Mouse (Mus musculus): ENCODE results near the gene Kifap3. TPM values are rescaled to one million over a fixed set of nuclear protein-coding genes. Genes with fewer than 3 reads are reported as not detected.
A peak's percentile ranks its signal among the peaks of the same experiment; 100 is the strongest.

The Kifap3 gene
- polyA plus RNA-seq, 1 experiment from 2014 or later = 10.6 TPM

DNA sequence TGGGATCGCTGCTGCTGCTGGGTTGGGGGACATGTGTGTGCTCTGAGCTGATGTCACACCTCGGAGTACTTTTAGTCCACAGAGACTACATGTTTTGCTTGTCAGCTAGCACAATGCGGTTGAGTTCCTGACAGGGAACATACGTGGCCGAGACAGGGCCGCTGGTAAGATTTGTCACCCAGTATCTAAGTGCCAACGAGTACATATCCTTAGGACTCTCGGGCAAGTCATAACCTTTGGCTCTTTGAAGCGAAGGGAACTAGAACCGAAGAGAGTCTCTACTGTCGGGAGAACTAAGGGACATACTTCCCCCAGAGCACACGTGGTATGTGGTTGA lies 151.0 kb downstream of the Kifap3 start:
- DNase-seq (ENCODE audit: low spot score) (no peak), ATAC-seq (ENCODE audit: low FRiP score, low TSS enrichment) (no peak; the same call in 1 of the 2 replicates)
- Histone ChIP-seq H3K4me3 (ENCODE audit: low read depth, low read length) (peak overlapping the region; percentile 96), H3K27ac (replicated peaks) (peak overlapping the region; percentile 89), H3K36me3 (ENCODE audit: control insufficient read depth, insufficient read depth, low read length) (peaks cover 9% of the 10 kb centered on the region), H3K9ac (ENCODE audit: low read length) (peak overlapping the region; percentile 97), H3K4me2 (replicated peaks; ENCODE audit: low read depth) (peak overlapping the region; percentile 72), H3K4me1 (replicated peaks; ENCODE audit: control insufficient read depth, insufficient read depth) (peaks cover 3% of the 10 kb centered on the region; the same call in 1 of the 2 replicates), H3K27me3 (ENCODE audit: control insufficient read depth, insufficient read depth, low read length) (no peaks in the 10 kb centered on the region), H3K9me3 (ENCODE audit: control insufficient read depth, low read length) (no peaks in the 10 kb centered on the region)
- 2% methylated on average over 12 of the region's 12 CpGs for WGBS
- no peak for TF ChIP-seq EP300 (optimal IDR thresholded peaks at IDR 0.05)
- no peak for TF ChIP-seq CTCF (IDR thresholded peaks at IDR 0.05; ENCODE audit: low read depth)

DNA sequence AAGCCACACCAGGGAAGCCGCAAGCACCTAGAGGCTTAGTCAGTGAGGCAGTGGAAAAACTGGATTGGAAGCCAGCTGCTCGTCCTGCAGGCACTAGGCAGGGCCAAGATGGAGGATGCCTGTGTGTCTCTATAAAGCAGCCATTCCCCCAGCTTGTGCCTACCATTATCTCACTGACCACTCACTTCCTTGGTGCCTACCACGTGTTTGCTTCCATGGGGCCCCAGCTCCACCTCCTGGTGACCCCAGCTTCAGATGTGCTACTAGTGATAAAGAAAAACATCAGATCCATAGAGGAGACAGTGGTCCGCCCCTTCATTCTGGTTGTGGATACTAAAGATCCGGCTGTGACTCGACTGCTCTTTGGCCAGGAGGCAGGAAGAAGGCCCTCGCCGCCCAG lies 152.4 kb downstream of the Kifap3 start:
- Histone ChIP-seq H3K4me3 (ENCODE audit: low read depth, low read length) (no peak overlapping the region), H3K4me1 (replicated peaks; ENCODE audit: control insufficient read depth, insufficient read depth) (peaks cover 3% of the 10 kb centered on the region; the same call in 1 of the 2 replicates), H3K27ac (replicated peaks) (no peak overlapping the region), H3K4me2 (replicated peaks; ENCODE audit: low read depth) (no peak overlapping the region), H3K9me3 (ENCODE audit: control insufficient read depth, low read length) (no peaks in the 10 kb centered on the region), H3K27me3 (ENCODE audit: control insufficient read depth, insufficient read depth, low read length) (no peaks in the 10 kb centered on the region), H3K36me3 (ENCODE audit: control insufficient read depth, insufficient read depth, low read length) (peaks cover 14% of the 10 kb centered on the region), H3K9ac (ENCODE audit: low read length) (no peak overlapping the region)
- 75% methylated on average over 8 of the region's 8 CpGs for WGBS
- TF ChIP-seq EP300 (optimal IDR thresholded peaks at IDR 0.05) = no peak
- no peak for TF ChIP-seq CTCF (IDR thresholded peaks at IDR 0.05; ENCODE audit: low read depth)
- ATAC-seq (ENCODE audit: low FRiP score, low TSS enrichment) (no peak), DNase-seq (ENCODE audit: low spot score) (no peak)

DNA sequence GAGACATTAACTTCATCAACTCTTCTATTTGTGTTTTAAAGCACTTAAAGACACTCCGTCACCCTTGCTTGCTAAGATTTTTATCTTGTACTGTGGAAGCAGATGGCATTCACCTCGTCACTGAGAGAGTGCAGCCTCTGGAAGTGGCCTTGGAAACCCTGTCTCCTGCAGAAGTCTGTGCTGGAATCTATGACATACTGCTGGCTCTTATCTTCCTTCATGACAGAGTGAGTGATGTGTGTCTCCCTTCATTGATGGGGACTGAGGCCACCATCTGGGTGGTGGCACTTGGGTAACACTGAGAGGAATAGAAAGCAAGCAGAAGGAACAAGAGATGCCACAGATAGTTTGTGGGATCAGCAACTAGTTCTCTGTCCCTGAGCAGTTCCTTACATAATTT lies 155.2 kb downstream of the Kifap3 start:
- H3K27ac ChIP-seq (replicated peaks) = no peak overlapping the region
- H3K36me3 ChIP-seq (ENCODE audit: control insufficient read depth, insufficient read depth, low read length) = peaks cover 27% of the 10 kb centered on the region
- TF ChIP-seq CTCF (IDR thresholded peaks at IDR 0.05; ENCODE audit: low read depth) = no peak
- no peak for TF ChIP-seq EP300 (optimal IDR thresholded peaks at IDR 0.05)
- no peak overlapping the region for H3K4me3 ChIP-seq (ENCODE audit: low read depth, low read length)
- no peaks in the 10 kb centered on the region for H3K9me3 ChIP-seq (ENCODE audit: control insufficient read depth, low read length)
- H3K4me1 ChIP-seq (replicated peaks; ENCODE audit: control insufficient read depth, insufficient read depth) = peaks cover 3% of the 10 kb centered on the region; the same call in 1 of the 2 replicates
- ATAC-seq (ENCODE audit: low FRiP score, low TSS enrichment) (no peak), DNase-seq (ENCODE audit: low spot score) (no peak)
- WGBS = 75% methylated on average over 2 of the region's 2 CpGs
- no peak overlapping the region for H3K4me2 ChIP-seq (replicated peaks; ENCODE audit: low read depth)
- no peaks in the 10 kb centered on the region for H3K27me3 ChIP-seq (ENCODE audit: control insufficient read depth, insufficient read depth, low read length)
- H3K9ac ChIP-seq (ENCODE audit: low read length) = no peak overlapping the region

- no peaks in the 10 kb centered on the region for H3K4me1 ChIP-seq (replicated peaks; ENCODE audit: control insufficient read depth, insufficient read depth)
- no peak for ATAC-seq (ENCODE audit: low FRiP score, low TSS enrichment)
- 53% methylated on average over 6 of the region's 6 CpGs for WGBS
- no peaks in the 10 kb centered on the region for H3K9me3 ChIP-seq (ENCODE audit: control insufficient read depth, low read length)
- no peak overlapping the region for H3K9ac ChIP-seq (ENCODE audit: low read length)
- H3K36me3 ChIP-seq (ENCODE audit: control insufficient read depth, insufficient read depth, low read length) = peaks cover 28% of the 10 kb centered on the region
- TF ChIP-seq CTCF (IDR thresholded peaks at IDR 0.05; ENCODE audit: low read depth) = no peak
- TF ChIP-seq EP300 (optimal IDR thresholded peaks at IDR 0.05) = no peak
- H3K27me3 ChIP-seq (ENCODE audit: control insufficient read depth, insufficient read depth, low read length) = no peaks in the 10 kb centered on the region
- H3K4me2 ChIP-seq (replicated peaks; ENCODE audit: low read depth) = no peak overlapping the region
- H3K27ac ChIP-seq (replicated peaks) = no peak overlapping the region
- no peak for DNase-seq (ENCODE audit: low spot score)
- no peak overlapping the region for H3K4me3 ChIP-seq (ENCODE audit: low read depth, low read length)
Observed at GRCm38 (mm10) chr1:163942056-163942455, 162.7 kb downstream of the Kifap3 start.

DNA sequence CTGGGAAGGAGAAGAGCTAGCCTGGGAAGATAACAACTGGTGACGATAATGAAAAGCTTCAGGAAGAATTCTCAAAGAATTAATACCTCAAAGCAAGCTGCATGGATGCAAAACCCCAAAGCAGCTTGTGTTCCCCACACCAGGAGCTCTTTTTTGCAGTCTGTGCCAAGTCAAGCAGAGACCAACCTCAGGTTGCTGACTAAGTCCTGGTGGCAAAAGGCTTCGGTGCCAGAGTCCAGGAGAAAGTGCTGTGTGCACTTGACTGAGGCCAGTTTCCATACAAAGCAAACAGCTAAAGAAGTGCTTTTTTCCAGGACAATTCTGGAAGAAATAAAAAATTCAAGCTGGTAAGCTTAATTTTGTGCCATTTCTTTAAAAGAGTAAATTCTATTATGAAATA lies 174.0 kb downstream of the Kifap3 start:
- H3K36me3 ChIP-seq (ENCODE audit: control insufficient read depth, insufficient read depth, low read length) = peaks cover 31% of the 10 kb centered on the region

GRCm38 (mm10) chr1:163958036-163958435 lies 178.7 kb downstream of the Kifap3 start:
- Histone ChIP-seq H3K9me3 (ENCODE audit: control insufficient read depth, low read length) (no peaks in the 10 kb centered on the region), H3K4me3 (ENCODE audit: low read depth, low read length) (no peak overlapping the region), H3K36me3 (ENCODE audit: control insufficient read depth, insufficient read depth, low read length) (peaks cover 13% of the 10 kb centered on the region), H3K27me3 (ENCODE audit: control insufficient read depth, insufficient read depth, low read length) (no peaks in the 10 kb centered on the region), H3K4me2 (replicated peaks; ENCODE audit: low read depth) (no peak overlapping the region), H3K9ac (ENCODE audit: low read length) (no peak overlapping the region), H3K27ac (replicated peaks) (no peak overlapping the region), H3K4me1 (replicated peaks; ENCODE audit: control insufficient read depth, insufficient read depth) (no peaks in the 10 kb centered on the region)
- ATAC-seq (ENCODE audit: low FRiP score, low TSS enrichment) (no peak), DNase-seq (ENCODE audit: low spot score) (no peak)
- TF ChIP-seq EP300 (optimal IDR thresholded peaks at IDR 0.05) (no peak), CTCF (IDR thresholded peaks at IDR 0.05; ENCODE audit: low read depth) (no peak)
- 79% methylated on average over 3 of the region's 3 CpGs for WGBS

More for the DNA sequence above, 174.0 kb downstream of the Kifap3 start:
- Histone ChIP-seq H3K4me1 (replicated peaks; ENCODE audit: control insufficient read depth, insufficient read depth) (no peaks in the 10 kb centered on the region), H3K4me2 (replicated peaks; ENCODE audit: low read depth) (no peak overlapping the region), H3K9ac (ENCODE audit: low read length) (no peak overlapping the region), H3K27me3 (ENCODE audit: control insufficient read depth, insufficient read depth, low read length) (no peaks in the 10 kb centered on the region), H3K9me3 (ENCODE audit: control insufficient read depth, low read length) (no peaks in the 10 kb centered on the region), H3K4me3 (ENCODE audit: low read depth, low read length) (no peak overlapping the region), H3K27ac (replicated peaks) (no peak overlapping the region)
- DNase-seq (ENCODE audit: low spot score) = no peak
- WGBS = 85% methylated on average over 2 of the region's 2 CpGs
- TF ChIP-seq CTCF (IDR thresholded peaks at IDR 0.05; ENCODE audit: low read depth) (no peak), EP300 (optimal IDR thresholded peaks at IDR 0.05) (no peak)
- ATAC-seq (ENCODE audit: low FRiP score, low TSS enrichment) = no peak

Measured in stomach, postnatal 0 days (tissue).